Comparison of ENCODE assay signal across 9 mouse cellular contexts in the genomic region with DNA sequence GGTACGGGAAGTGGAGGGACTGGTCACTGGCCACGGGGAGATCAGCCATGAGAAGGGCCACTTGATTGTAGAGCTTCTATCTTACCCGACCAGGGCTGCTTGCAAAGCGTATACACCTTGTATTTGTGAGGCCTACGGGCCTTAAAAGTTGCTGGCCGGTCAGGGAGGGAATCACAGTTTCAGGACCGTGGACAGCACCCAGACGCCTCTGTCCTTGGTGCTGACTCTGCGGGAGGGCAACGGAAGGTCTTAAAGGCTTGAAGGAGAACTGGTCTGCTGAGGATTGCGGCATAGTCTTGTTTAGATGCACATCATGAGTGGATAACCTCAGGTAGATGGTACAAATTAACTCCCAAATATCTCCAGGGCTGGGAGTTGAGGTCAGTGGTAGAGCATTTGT. TPM values are rescaled to one million over a fixed set of nuclear protein-coding genes. Genes with fewer than 3 reads are reported as not detected.
DNase-seq lines count a peak whose midpoint lies in the region; ATAC-seq lines count a peak whose summit lies in the region.
"Had no signal": no experiment of that assay in that cellular context is flagged by ENCODE, and none has a peak within 500 bp of the region (broad histone marks: within the 10 kb centered on the region; RNA-seq: fewer than 3 reads in every experiment).

No protein-coding gene starts in this region.

- H3K9ac ChIP-seq in hindbrain, embryonic 14.5 days, result no peak overlapping the region
- no peak overlapping the region for H3K9ac ChIP-seq in hindbrain, embryonic 12.5 days
- no peak overlapping the region for H3K9ac ChIP-seq in neural tube, embryonic 11.5 days (ENCODE audit: low read length)
- H3K9ac ChIP-seq: limb, embryonic 12.5 days had no signal

- H3K4me2 ChIP-seq in hindbrain, embryonic 14.5 days (replicated peaks), result no peak overlapping the region
- H3K4me2 ChIP-seq in hindbrain, embryonic 12.5 days (replicated peaks), result no peak overlapping the region
- H3K4me2 ChIP-seq in neural tube, embryonic 11.5 days (ENCODE audit: low read depth), result no peak overlapping the region
- H3K4me2 ChIP-seq: limb, embryonic 12.5 days had no signal

- peaks cover 34% of the 10 kb centered on the region for H3K36me3 ChIP-seq in hindbrain, embryonic 14.5 days (replicated peaks; ENCODE audit: control insufficient read depth, insufficient read depth)
- peaks cover 5% of the 10 kb centered on the region; the same call in 1 of the 2 replicates for H3K36me3 ChIP-seq in hindbrain, embryonic 12.5 days
- no peaks in the 10 kb centered on the region for H3K36me3 ChIP-seq in neural tube, embryonic 11.5 days (ENCODE audit: control insufficient read depth, insufficient read depth, low read length)
- H3K36me3 ChIP-seq: limb, embryonic 12.5 days had no signal

- no peak for ATAC-seq in hindbrain, embryonic 14.5 days (ENCODE audit: low FRiP score)
- no peak for ATAC-seq in hindbrain, embryonic 12.5 days (ENCODE audit: low FRiP score)
- no peak for ATAC-seq in neural tube, embryonic 11.5 days (ENCODE audit: insufficient read depth, low FRiP score, low TSS enrichment)

- H3K9me3 ChIP-seq in hindbrain, embryonic 14.5 days (ENCODE audit: control insufficient read depth, low read length), result no peaks in the 10 kb centered on the region
- 0 out of 2 replicates have a peak, but pooled peaks cover 3% of the 10 kb centered on the region for H3K9me3 ChIP-seq in hindbrain, embryonic 12.5 days (replicated peaks)
- no peaks in the 10 kb centered on the region for H3K9me3 ChIP-seq in neural tube, embryonic 11.5 days (ENCODE audit: control insufficient read depth, low read length)
- H3K9me3 ChIP-seq: limb, embryonic 12.5 days had no signal

- WGBS in hindbrain, embryonic 14.5 days, result 19% methylated on average over 11 of the region's 11 CpGs
- 25% methylated on average over 11 of the region's 11 CpGs for WGBS in hindbrain, embryonic 12.5 days
- WGBS in neural tube, embryonic 11.5 days, result 20% methylated on average over 11 of the region's 11 CpGs

- no peak overlapping the region for H3K27ac ChIP-seq in hindbrain, embryonic 14.5 days
- H3K27ac ChIP-seq in hindbrain, embryonic 12.5 days, result no peak overlapping the region
- no peak overlapping the region for H3K27ac ChIP-seq in neural tube, embryonic 11.5 days (ENCODE audit: low read depth, low read length)
- H3K27ac ChIP-seq: limb, embryonic 12.5 days had no signal

- no peak overlapping the region for H3K4me3 ChIP-seq in hindbrain, embryonic 14.5 days (replicated peaks; ENCODE audit: low read length)
- H3K4me3 ChIP-seq in hindbrain, embryonic 12.5 days, result no peak overlapping the region
- no peak overlapping the region for H3K4me3 ChIP-seq in neural tube, embryonic 11.5 days (ENCODE audit: low read depth, low read length)
- H3K4me3 ChIP-seq: limb, embryonic 12.5 days had no signal

- peak; percentile 71 for DNase-seq in hindbrain, embryonic 14.5 days (ENCODE audit: low spot score)
- peak; percentile 56 to 63 for DNase-seq in CD8-positive naive resting alpha-beta T cell, adult 2 months (ENCODE audit: low read depth in 2 of 2, low spot score in 2 of 2)
- peak; percentile 70 for DNase-seq in c-Kit-positive CD71-negative TER-119-negative erythroid progenitor cells, embryonic 14.5 days (ENCODE audit: low read depth)
- peak; percentile 66 to 78 for DNase-seq in kidney, postnatal 25 days
- peak; percentile 76 for DNase-seq in neural tube, embryonic 11.5 days (ENCODE audit: low spot score)
- DNase-seq in left cerebral cortex, adult 11 months (ENCODE audit: low spot score), result no peak
- DNase-seq in cerebellum, adult 18-20 months, result no peak

- H3K4me1 ChIP-seq in hindbrain, embryonic 14.5 days (replicated peaks; ENCODE audit: control insufficient read depth, insufficient read depth, low read length), result 0 out of 2 replicates have a peak, but pooled peaks cover 6% of the 10 kb centered on the region
- peaks cover 20% of the 10 kb centered on the region for H3K4me1 ChIP-seq in hindbrain, embryonic 12.5 days
- H3K4me1 ChIP-seq in neural tube, embryonic 11.5 days (ENCODE audit: control insufficient read depth, insufficient read depth, low read length), result no peaks in the 10 kb centered on the region

- H3K27me3 ChIP-seq in hindbrain, embryonic 14.5 days (ENCODE audit: control insufficient read depth, insufficient read depth, low read length), result no peaks in the 10 kb centered on the region
- H3K27me3 ChIP-seq in hindbrain, embryonic 12.5 days, result peaks cover 28% of the 10 kb centered on the region
- H3K27me3 ChIP-seq in neural tube, embryonic 11.5 days (ENCODE audit: control insufficient read depth, insufficient read depth, low read length), result no peaks in the 10 kb centered on the region

RNA-seq across cellular contexts. Expression of gene Swsap1, which starts 5.2 kb away (rescaled TPM):
- 18.2 and 19.9 TPM in 2 replicates for polyA plus RNA-seq in hindbrain, embryonic 14.5 days (2014; fragmentation: Nextera tagmentation; extraction: Ambion mirVana)
- 7.2 and 9.5 TPM in 2 replicates for polyA plus RNA-seq in hindbrain, embryonic 12.5 days (2016; fragmentation: Nextera tagmentation; extraction: Ambion mirVana)
- polyA plus RNA-seq in neural tube, embryonic 11.5 days (2014; fragmentation: Nextera tagmentation; extraction: Ambion mirVana), result 18.9 and 22.5 TPM in 2 replicates

RNA-seq across cellular contexts. Expression of gene Epor, which starts 13.0 kb away (rescaled TPM):
- 1.4 and 2.4 TPM in 2 replicates for polyA plus RNA-seq in hindbrain, embryonic 14.5 days (2014; fragmentation: Nextera tagmentation; extraction: Ambion mirVana)
- 4.3 TPM in 2 replicates for polyA plus RNA-seq in hindbrain, embryonic 12.5 days (2016; fragmentation: Nextera tagmentation; extraction: Ambion mirVana)
- polyA plus RNA-seq in neural tube, embryonic 11.5 days (2014; fragmentation: Nextera tagmentation; extraction: Ambion mirVana), result 4.1 and 5.9 TPM in 2 replicates

RNA-seq across cellular contexts. Expression of gene Plppr2, which starts 13.5 kb away (rescaled TPM):
- polyA plus RNA-seq in hindbrain, embryonic 14.5 days (2014; fragmentation: Nextera tagmentation; extraction: Ambion mirVana), result 90.6 and 102 TPM in 2 replicates
- 48.3 and 54.9 TPM in 2 replicates for polyA plus RNA-seq in hindbrain, embryonic 12.5 days (2016; fragmentation: Nextera tagmentation; extraction: Ambion mirVana)
- 27.7 TPM in 2 replicates for polyA plus RNA-seq in neural tube, embryonic 11.5 days (2014; fragmentation: Nextera tagmentation; extraction: Ambion mirVana)

RNA-seq across cellular contexts. Expression of gene Tmem205, which starts 23.0 kb away (rescaled TPM):
- polyA plus RNA-seq in hindbrain, embryonic 14.5 days (2014; fragmentation: Nextera tagmentation; extraction: Ambion mirVana), result 45.2 and 58.9 TPM in 2 replicates
- 37.0 and 37.5 TPM in 2 replicates for polyA plus RNA-seq in hindbrain, embryonic 12.5 days (2016; fragmentation: Nextera tagmentation; extraction: Ambion mirVana)
- polyA plus RNA-seq in neural tube, embryonic 11.5 days (2014; fragmentation: Nextera tagmentation; extraction: Ambion mirVana), result 35.1 and 35.4 TPM in 2 replicates

RNA-seq across cellular contexts. Expression of gene Ccdc159, which starts 23.1 kb away (rescaled TPM):
- 5.6 and 8.3 TPM in 2 replicates for polyA plus RNA-seq in hindbrain, embryonic 14.5 days (2014; fragmentation: Nextera tagmentation; extraction: Ambion mirVana)
- 8.8 and 9.2 TPM in 2 replicates for polyA plus RNA-seq in hindbrain, embryonic 12.5 days (2016; fragmentation: Nextera tagmentation; extraction: Ambion mirVana)
- polyA plus RNA-seq in neural tube, embryonic 11.5 days (2014; fragmentation: Nextera tagmentation; extraction: Ambion mirVana), result 3.6 TPM in 2 replicates

Comparison
In these comparisons a context has a peak if more than half of its experiments do, and no peak if none do; other contexts are left out.
1. DNase-seq: peak in hindbrain, embryonic 14.5 days (single experiment), CD8-positive naive resting alpha-beta T cell, adult 2 months (2 of 2), c-Kit-positive CD71-negative TER-119-negative erythroid progenitor cells, embryonic 14.5 days (single experiment), kidney, postnatal 25 days (2 of 2) and neural tube, embryonic 11.5 days (single experiment); none in left cerebral cortex, adult 11 months (single experiment) and cerebellum, adult 18-20 months (0 of 2).